ENCODE assay signal across 24 mouse cellular contexts in genomic region chr4:48277011-48277410, GRCm38 (mm10). TPM values are rescaled to one million over a fixed set of nuclear protein-coding genes. Genes with fewer than 3 reads are reported as not detected.
A peak's percentile ranks its signal among the peaks of the same experiment; 100 is the strongest.
DNase-seq lines count a peak whose midpoint lies in the region; ATAC-seq and TF ChIP-seq lines count a peak whose summit lies in the region.
"Had no signal": no experiment of that assay in that cellular context is flagged by ENCODE, and none has a peak within 500 bp of the region (broad histone marks: within the 10 kb centered on the region; RNA-seq: fewer than 3 reads in every experiment).

No protein-coding gene starts in this region.

- H3K27me3 ChIP-seq in kidney, embryonic 14.5 days (ENCODE audit: control insufficient read depth, insufficient read depth, low read length), result no peaks in the 10 kb centered on the region
- H3K27me3 ChIP-seq in kidney, embryonic 15.5 days, result no peaks in the 10 kb centered on the region
- H3K27me3 ChIP-seq: embryonic facial prominence, embryonic 12.5 days; embryonic facial prominence, embryonic 15.5 days; forebrain, embryonic 15.5 days; hindbrain, embryonic 12.5 days; Patski had no signal

- no peak overlapping the region for H3K9ac ChIP-seq in kidney, embryonic 14.5 days (ENCODE audit: low read depth, low read length)
- H3K9ac ChIP-seq in kidney, embryonic 15.5 days, result no peak overlapping the region
- no peak overlapping the region for H3K9ac ChIP-seq in ES-E14 (ENCODE audit: insufficient read depth, low read depth, low read length, poor library complexity, severe bottlenecking)
- H3K9ac ChIP-seq: embryonic facial prominence, embryonic 12.5 days; embryonic facial prominence, embryonic 15.5 days; forebrain, embryonic 15.5 days; hindbrain, embryonic 12.5 days had no signal

- in situ Hi-C loops in ES-E14 (cut with MboI; ENCODE audit: low sequenced_read_pairs in 2 of 2, unreplicated experiment in 2 of 2), result no loop called here

- no peaks in the 10 kb centered on the region for H3K36me3 ChIP-seq in kidney, embryonic 14.5 days (ENCODE audit: control insufficient read depth, insufficient read depth, low read length)
- no peaks in the 10 kb centered on the region for H3K36me3 ChIP-seq in kidney, embryonic 15.5 days
- H3K36me3 ChIP-seq in ES-E14 (ENCODE audit: control insufficient read depth, insufficient read depth, low read length, poor library complexity, severe bottlenecking), result no peaks in the 10 kb centered on the region
- H3K36me3 ChIP-seq: embryonic facial prominence, embryonic 12.5 days; embryonic facial prominence, embryonic 15.5 days; forebrain, embryonic 15.5 days; hindbrain, embryonic 12.5 days had no signal

- ATAC-seq in kidney, embryonic 14.5 days (ENCODE audit: low FRiP score, low TSS enrichment), result no peak
- no peak for ATAC-seq in kidney, embryonic 15.5 days (replicated peaks; ENCODE audit: low FRiP score)
- ATAC-seq: CD4-positive, CD25-positive, alpha-beta regulatory T cell, adult 4 months; forebrain, embryonic 15.5 days; hindbrain, embryonic 16.5 days; Patski had no signal

- 82% methylated on average over 3 of the region's 3 CpGs for WGBS in kidney, embryonic 14.5 days
- 71% methylated on average over 3 of the region's 3 CpGs for WGBS in kidney, embryonic 15.5 days

- no peaks in the 10 kb centered on the region for H3K9me3 ChIP-seq in kidney, embryonic 14.5 days (ENCODE audit: control insufficient read depth, low read length)
- H3K9me3 ChIP-seq in kidney, embryonic 15.5 days (replicated peaks), result no peaks in the 10 kb centered on the region
- no peaks in the 10 kb centered on the region for H3K9me3 ChIP-seq in ES-E14 (ENCODE audit: control insufficient read depth, insufficient read depth, low read depth, low read length)
- H3K9me3 ChIP-seq: embryonic facial prominence, embryonic 12.5 days; embryonic facial prominence, embryonic 15.5 days; forebrain, embryonic 15.5 days; G1E; hindbrain, embryonic 12.5 days had no signal

- H3K4me3 ChIP-seq in kidney, embryonic 14.5 days (ENCODE audit: low read length), result no peak overlapping the region
- H3K4me3 ChIP-seq in kidney, embryonic 15.5 days (replicated peaks), result no peak overlapping the region
- H3K4me3 ChIP-seq in ES-E14 (ENCODE audit: insufficient read depth in 1 of 2, low read depth in 1 of 2, low read length in 2 of 2, poor library complexity in 1 of 2, severe bottlenecking in 1 of 2), result no peak overlapping the region
- H3K4me3 ChIP-seq: embryonic facial prominence, embryonic 12.5 days; embryonic facial prominence, embryonic 15.5 days; forebrain, embryonic 15.5 days; hindbrain, embryonic 12.5 days had no signal

- H3K27ac ChIP-seq in kidney, embryonic 14.5 days (ENCODE audit: low read depth, low read length), result no peak overlapping the region
- H3K27ac ChIP-seq in kidney, embryonic 15.5 days, result no peak overlapping the region
- H3K27ac ChIP-seq in ES-E14 (ENCODE audit: insufficient read depth, low read depth, low read length, poor library complexity, severe bottlenecking), result no peak overlapping the region
- H3K27ac ChIP-seq: embryonic facial prominence, embryonic 12.5 days; embryonic facial prominence, embryonic 15.5 days; forebrain, embryonic 15.5 days; hindbrain, embryonic 12.5 days had no signal

- H3K4me2 ChIP-seq in kidney, embryonic 14.5 days (replicated peaks; ENCODE audit: low read depth, low read length), result no peak overlapping the region
- no peak overlapping the region for H3K4me2 ChIP-seq in kidney, embryonic 15.5 days
- H3K4me2 ChIP-seq: embryonic facial prominence, embryonic 12.5 days; embryonic facial prominence, embryonic 15.5 days; forebrain, embryonic 15.5 days; heart, embryonic 11.5 days; hindbrain, embryonic 12.5 days had no signal

- peak; percentile 48 for DNase-seq in kidney, adult 11 months
- DNase-seq in kidney, adult 9 months, result peak; percentile 77
- DNase-seq in A20 (ENCODE audit: low read depth, low spot score), result peak; percentile 12
- DNase-seq in ES-E14 (ENCODE audit: low read depth, low spot score), result no peak
- DNase-seq in cerebellum, adult 9-10 months, result no peak
- DNase-seq: adrenal gland, postnatal 10 days; adrenal gland, postnatal 36 days; cerebellum, adult 18-20 months; cerebellum, adult 9-11 months; cerebellum, postnatal 25 days; gastrocnemius, postnatal 10 days; gastrocnemius, postnatal 36 days; heart, adult 11 months had no signal

- peaks cover 6% of the 10 kb centered on the region for H3K4me1 ChIP-seq in kidney, embryonic 14.5 days (ENCODE audit: control insufficient read depth, insufficient read depth, low read length)
- peaks cover 12% of the 10 kb centered on the region for H3K4me1 ChIP-seq in kidney, embryonic 15.5 days
- peaks cover 0 to 2% of the 10 kb centered on the region in 2 experiments; a peak in 2 of 4 replicates for H3K4me1 ChIP-seq in ES-E14 (ENCODE audit: control insufficient read depth in 2 of 2, insufficient read depth in 2 of 2, low read length in 2 of 2, poor library complexity in 1 of 2)

TF ChIP-seq in ES-E14, 5 proteins besides CTCF, POLR2A, EP300 and RAD21:
- TF ChIP-seq MAFK (IDR thresholded peaks at IDR 0.05; ENCODE audit: insufficient read depth, low read depth, low read length) (peak; percentile 57), HCFC1 (IDR thresholded peaks at IDR 0.05; ENCODE audit: borderline replicate concordance, insufficient read depth, low read length) (no peak), ZC3H11A (IDR thresholded peaks at IDR 0.05; ENCODE audit: borderline replicate concordance, low read depth, low read length) (no peak)

RNA-seq across cellular contexts. Expression of gene Erp44, which starts 2.3 kb away (rescaled TPM):
- polyA plus RNA-seq in kidney, embryonic 14.5 days (2014; fragmentation: Nextera tagmentation; extraction: Ambion mirVana), result 67.0 and 79.4 TPM in 2 replicates
- 93.1 and 101 TPM in 2 replicates for polyA plus RNA-seq in kidney, embryonic 15.5 days (2015; fragmentation: Nextera tagmentation; extraction: Ambion mirVana)
- total RNA-seq in ES-E14 (2012; rRNA removed), result 39.7 and 47.5 TPM in 2 replicates

RNA-seq across cellular contexts. Expression of gene Invs, which starts 2.5 kb away (rescaled TPM):
- 7.8 and 11.6 TPM in 2 replicates for polyA plus RNA-seq in kidney, embryonic 14.5 days (2014; fragmentation: Nextera tagmentation; extraction: Ambion mirVana)
- 11.0 and 11.8 TPM in 2 replicates for polyA plus RNA-seq in kidney, embryonic 15.5 days (2015; fragmentation: Nextera tagmentation; extraction: Ambion mirVana)
- total RNA-seq in ES-E14 (2012; rRNA removed), result 3.6 and 3.8 TPM in 2 replicates

Comparison
In these comparisons a context has a peak if more than half of its experiments do, and no peak if none do; other contexts are left out.
1. DNase-seq: peak in kidney, adult 11 months (single experiment), kidney, adult 9 months (single experiment) and A20 (single experiment); none in ES-E14 (single experiment) and cerebellum, adult 9-10 months (single experiment).